Mouse (Mus musculus): Measurements from ENCODE around the gene Canx.

GRCm38 (mm10) chr11:50253393-50253792, 72.1 kb downstream of the Canx start:
- no peak for TF ChIP-seq CTCF (IDR thresholded peaks at IDR 0.05; ENCODE audit: borderline replicate concordance, insufficient read depth, low read length)
- TF ChIP-seq POLR2A (IDR thresholded peaks at IDR 0.05; ENCODE audit: low read depth, low read length): no peak

Data from embryonic fibroblast, embryonic 13.5 days (primary cell).